Mouse (Mus musculus): ENCODE data around the gene Itga5.
"Not testable (repeated sequence)": the region's sequence is repeated elsewhere in the genome, so short reads cannot be mapped to it uniquely, and the experiment has no call there.

Itga5 gene

GRCm38 (mm10) chr15:103366376-103367149, at the start of gene Itga5:
Gene Itga5, minus strand, starts transcription at chr15:103366763.
- DNase-seq = peak; percentile 83

GRCm38 (mm10) chr15:103405586-103405985, 39.0 kb upstream of the Itga5 start:
- DNase-seq = not testable (repeated sequence)

GRCm38 (mm10) chr15:103401361-103401760, 34.8 kb upstream of the Itga5 start:
- DNase-seq = no peak

GRCm38 (mm10) chr15:103393577-103393976, 27.0 kb upstream of the Itga5 start:
- DNase-seq = no peak

- no peak for DNase-seq
Observed at GRCm38 (mm10) chr15:103388556-103389145, 22.1 kb upstream of the Itga5 start.

- DNase-seq = peak; percentile 86
Observed at GRCm38 (mm10) chr15:103383771-103384488, 17.4 kb upstream of the Itga5 start.

GRCm38 (mm10) chr15:103382795-103383406, 16.3 kb upstream of the Itga5 start:
- DNase-seq = peak; percentile 84

GRCm38 (mm10) chr15:103382075-103382474, 15.5 kb upstream of the Itga5 start:
- DNase-seq = no peak

GRCm38 (mm10) chr15:103378665-103379356, 12.2 kb upstream of the Itga5 start:
- no peak for DNase-seq

GRCm38 (mm10) chr15:103377752-103378664, 11.4 kb upstream of the Itga5 start:
- DNase-seq = no peak

- DNase-seq = peak; percentile 57
Observed at GRCm38 (mm10) chr15:103376837-103377269, 10.3 kb upstream of the Itga5 start.

- DNase-seq = no peak
Observed at GRCm38 (mm10) chr15:103375112-103375800, 8.7 kb upstream of the Itga5 start.

GRCm38 (mm10) chr15:103372461-103372860, 5.9 kb upstream of the Itga5 start:
- no peak for DNase-seq

GRCm38 (mm10) chr15:103371741-103372140, 5.2 kb upstream of the Itga5 start:
- no peak for DNase-seq

- no peak for DNase-seq
Observed at GRCm38 (mm10) chr15:103371208-103371607, 4.6 kb upstream of the Itga5 start.

- no peak for DNase-seq
Observed at GRCm38 (mm10) chr15:103370462-103370861, 3.9 kb upstream of the Itga5 start.

GRCm38 (mm10) chr15:103369123-103369522, 2.6 kb upstream of the Itga5 start:
- no peak for DNase-seq

GRCm38 (mm10) chr15:103368179-103368940, 1.8 kb upstream of the Itga5 start:
- no peak for DNase-seq

GRCm38 (mm10) chr15:103365471-103366375, 840 bp downstream of the Itga5 start:
- peak; percentile 66 for DNase-seq

Measured in kidney, postnatal 14 days (tissue).